Mouse (Mus musculus) kidney, embryonic 16.5 days (tissue): ENCODE data around the gene Olfr965. TPM values are rescaled to one million over a fixed set of nuclear protein-coding genes. Genes with fewer than 3 reads are reported as not detected.
"Not testable (repeated sequence)": the region's sequence is repeated elsewhere in the genome, so short reads cannot be mapped to it uniquely, and the experiment has no call there.

ENCODE experiments used
- ATAC-seq: fragments of 200-750 bp; cut with Nextera tagmentation; 2 replicates; pipeline ENCODE4 v1.8.0; 2017; ENCODE audit warnings: moderate TSS enrichment; ENCODE audit not compliant: low FRiP score, low TSS enrichment
- H3K27ac ChIP-seq: fragments of 300-500 bp; sonication (generic); 2 replicates; pipeline ENCODE4 v1.5.1; 2014; ENCODE audit warnings: low read length
- H3K27me3 ChIP-seq: fragments of 300-500 bp; sonication (generic); 2 replicates; pipeline ENCODE4 v1.6.1; 2014; ENCODE audit warnings: low read length, control low read depth, mixed read lengths; ENCODE audit not compliant: insufficient read depth
- H3K36me3 ChIP-seq: fragments of 300-500 bp; sonication (generic); 2 replicates; pipeline ENCODE4 v1.6.1; 2014; ENCODE audit warnings: low read length, control low read depth, mixed read lengths; ENCODE audit not compliant: insufficient read depth
- H3K4me1 ChIP-seq: fragments of 300-500 bp; sonication (generic); 2 replicates; pipeline ENCODE4 v1.6.1; 2014; ENCODE audit warnings: low read length, control low read depth, mixed read lengths; ENCODE audit not compliant: insufficient read depth
- H3K4me2 ChIP-seq: fragments of 300-500 bp; sonication (generic); replicated peaks from 2 replicates; pipeline ENCODE4 v1.6.1; 2014; ENCODE audit warnings: low read depth, low read length
- H3K4me3 ChIP-seq: fragments of 300-500 bp; sonication (generic); 2 replicates; pipeline ENCODE4 v1.5.1; 2014; ENCODE audit warnings: mild to moderate bottlenecking, low read length
- H3K9ac ChIP-seq: fragments of 300-500 bp; sonication (generic); replicated peaks from 2 replicates; pipeline ENCODE4 v1.6.1; 2014; ENCODE audit warnings: low read length
- H3K9me3 ChIP-seq: fragments of 300-500 bp; sonication (generic); 2 replicates; pipeline ENCODE4 v1.6.1; 2016; ENCODE audit warnings: low read length, control low read depth
- WGBS: fragments of 180-500 bp; shearing (Covaris S2); extraction: QIAGEN DNeasy Blood & Tissue Kit; methylation state at CpG from one replicate; pipeline ENCODE4 v1.1.7; 2014; 5-methylcytosine and 5-hydroxymethylcytosine counted together
- polyA plus RNA-seq: library from polyadenylated mRNA; unstranded; fragments of >200 nt; fragmentation: Nextera tagmentation; extraction: Ambion mirVana; gene quantifications from 2 replicates; pipeline ENCODE4 v1.2.1, GENCODE M21; 2015

Olfr965 gene
- not detected in 2 replicates for polyA plus RNA-seq

GRCm38 (mm10) chr9:39711053-39711452, at the start of gene Olfr965:
Gene Olfr965, plus strand, starts transcription at chr9:39711353.
- Histone ChIP-seq H3K9ac (no peak within 1 kb of the TSS), H3K4me2 (no peak within 1 kb of the TSS), H3K36me3 (no peaks in the 10 kb centered on the region), H3K9me3 (no peaks in the 10 kb centered on the region), H3K4me3 (no peak within 1 kb of the TSS), H3K27me3 (no peaks in the 10 kb centered on the region), H3K27ac (no peak within 1 kb of the TSS), H3K4me1 (no peaks in the 10 kb centered on the region)
- ATAC-seq, result no peak

- ATAC-seq, result no peak
- H3K4me1 ChIP-seq, result no peaks in the 10 kb centered on the region
- no peak within 1 kb of the TSS for H3K4me2 ChIP-seq
- no peak within 1 kb of the TSS for H3K4me3 ChIP-seq
- no peaks in the 10 kb centered on the region for H3K9me3 ChIP-seq
- WGBS, result 94% methylated on average over 1 of the region's 1 CpGs
- no peaks in the 10 kb centered on the region for H3K27me3 ChIP-seq
- H3K27ac ChIP-seq, result no peak within 1 kb of the TSS
- no peak within 1 kb of the TSS for H3K9ac ChIP-seq
- no peaks in the 10 kb centered on the region for H3K36me3 ChIP-seq
These were observed 44.2 kb upstream of the Olfr965 start, which contains the start of gene Olfr963 for GRCm38 (mm10) chr9:39666905-39667304. Gene Olfr963, plus strand, starts transcription at chr9:39667205.

GRCm38 (mm10) chr9:39669723-39670122, 41.4 kb upstream of the Olfr965 start:
- no peak overlapping the region for H3K4me3 ChIP-seq
- 74% methylated on average over 2 of the region's 2 CpGs for WGBS
- no peaks in the 10 kb centered on the region for H3K4me1 ChIP-seq
- no peak overlapping the region for H3K27ac ChIP-seq
- no peaks in the 10 kb centered on the region for H3K9me3 ChIP-seq
- H3K9ac ChIP-seq, result no peak overlapping the region
- H3K36me3 ChIP-seq, result no peaks in the 10 kb centered on the region
- no peak for ATAC-seq
- H3K4me2 ChIP-seq, result no peak overlapping the region
- H3K27me3 ChIP-seq, result no peaks in the 10 kb centered on the region

- Histone ChIP-seq H3K4me3 (no peak overlapping the region), H3K4me1 (no peaks in the 10 kb centered on the region), H3K9me3 (no peaks in the 10 kb centered on the region), H3K27ac (no peak overlapping the region), H3K36me3 (no peaks in the 10 kb centered on the region), H3K9ac (no peak overlapping the region), H3K27me3 (no peaks in the 10 kb centered on the region), H3K4me2 (no peak overlapping the region)
- 83% methylated on average over 2 of the region's 2 CpGs for WGBS
- no peak for ATAC-seq
These were observed 36.3 kb upstream of the Olfr965 start for GRCm38 (mm10) chr9:39674820-39675219.

GRCm38 (mm10) chr9:39678557-39678956, 32.6 kb upstream of the Olfr965 start:
- no peak overlapping the region for H3K4me3 ChIP-seq
- WGBS, result 94% methylated on average over 2 of the region's 2 CpGs
- no peaks in the 10 kb centered on the region for H3K9me3 ChIP-seq
- no peak for ATAC-seq
- no peak overlapping the region for H3K4me2 ChIP-seq
- no peaks in the 10 kb centered on the region for H3K36me3 ChIP-seq
- no peaks in the 10 kb centered on the region for H3K4me1 ChIP-seq
- H3K27ac ChIP-seq, result no peak overlapping the region
- no peaks in the 10 kb centered on the region for H3K27me3 ChIP-seq
- H3K9ac ChIP-seq, result no peak overlapping the region

- H3K27me3 ChIP-seq, result no peaks in the 10 kb centered on the region
- no peaks in the 10 kb centered on the region for H3K9me3 ChIP-seq
- no peak overlapping the region for H3K9ac ChIP-seq
- no peak overlapping the region for H3K27ac ChIP-seq
- H3K4me3 ChIP-seq, result no peak overlapping the region
- no peaks in the 10 kb centered on the region for H3K36me3 ChIP-seq
- 73% methylated on average over 2 of the region's 2 CpGs for WGBS
- no peak for ATAC-seq
- H3K4me1 ChIP-seq, result no peaks in the 10 kb centered on the region
- H3K4me2 ChIP-seq, result no peak overlapping the region
These were observed 31.9 kb upstream of the Olfr965 start for GRCm38 (mm10) chr9:39679280-39679679.

GRCm38 (mm10) chr9:39701123-39701522, 10.0 kb upstream of the Olfr965 start:
- 90% methylated on average over 8 of the region's 8 CpGs for WGBS
- not testable (repeated sequence) for H3K27ac ChIP-seq, H3K36me3 ChIP-seq, H3K4me1 ChIP-seq, H3K4me3 ChIP-seq, H3K9me3 ChIP-seq, H3K27me3 ChIP-seq, H3K9ac ChIP-seq, ATAC-seq, H3K4me2 ChIP-seq

GRCm38 (mm10) chr9:39707017-39707416, 4.1 kb upstream of the Olfr965 start, which contains the start of gene Olfr149:
Gene Olfr149, minus strand, starts transcription at chr9:39707117.
- no peaks in the 10 kb centered on the region for H3K4me1 ChIP-seq
- ATAC-seq, result no peak
- no peaks in the 10 kb centered on the region for H3K27me3 ChIP-seq
- H3K4me2 ChIP-seq, result no peak within 1 kb of the TSS
- no peaks in the 10 kb centered on the region for H3K36me3 ChIP-seq
- H3K9me3 ChIP-seq, result no peaks in the 10 kb centered on the region
- H3K27ac ChIP-seq, result no peak within 1 kb of the TSS
- H3K4me3 ChIP-seq, result no peak within 1 kb of the TSS
- no peak within 1 kb of the TSS for H3K9ac ChIP-seq

GRCm38 (mm10) chr9:39708958-39709357, 2.2 kb upstream of the Olfr965 start:
- peak; percentile 79; the same call in 1 of the 2 replicates for ATAC-seq
- WGBS, result 36% methylated on average over 3 of the region's 3 CpGs

GRCm38 (mm10) chr9:39730678-39731077, 19.5 kb downstream of the Olfr965 start, which contains the start of gene Olfr150:
Gene Olfr150, plus strand, starts transcription at chr9:39730978.
- Histone ChIP-seq H3K27ac (no peak within 1 kb of the TSS), H3K36me3 (no peaks in the 10 kb centered on the region), H3K9ac (no peak within 1 kb of the TSS), H3K4me3 (no peak within 1 kb of the TSS), H3K4me1 (no peaks in the 10 kb centered on the region), H3K4me2 (no peak within 1 kb of the TSS), H3K27me3 (no peaks in the 10 kb centered on the region), H3K9me3 (no peaks in the 10 kb centered on the region)
- no peak for ATAC-seq

More at GRCm38 (mm10) chr9:39708958-39709357, 2.2 kb upstream of the Olfr965 start:
- Histone ChIP-seq H3K9ac (no peak overlapping the region), H3K4me1 (no peaks in the 10 kb centered on the region), H3K9me3 (no peaks in the 10 kb centered on the region), H3K4me2 (no peak overlapping the region), H3K27ac (no peak overlapping the region), H3K4me3 (no peak overlapping the region), H3K36me3 (no peaks in the 10 kb centered on the region), H3K27me3 (no peaks in the 10 kb centered on the region)
